Mouse (Mus musculus): ENCODE results near the gene Serpinb5. TPM values are rescaled to one million over a fixed set of nuclear protein-coding genes. Genes with fewer than 3 reads are reported as not detected.
"Not testable (repeated sequence)": the region's sequence is repeated elsewhere in the genome, so short reads cannot be mapped to it uniquely, and the experiment has no call there.

Serpinb5 gene
- total RNA-seq (2021): not detected

GRCm38 (mm10) chr1:106860847-106861246 lies at the start of gene Serpinb5:
Gene Serpinb5 (plus strand): TSS chr1:106861173.
- DNase-seq: no peak

- no peak for DNase-seq
Observed at GRCm38 (mm10) chr1:106814864-106815263, 46.1 kb upstream of the Serpinb5 start.

DNA sequence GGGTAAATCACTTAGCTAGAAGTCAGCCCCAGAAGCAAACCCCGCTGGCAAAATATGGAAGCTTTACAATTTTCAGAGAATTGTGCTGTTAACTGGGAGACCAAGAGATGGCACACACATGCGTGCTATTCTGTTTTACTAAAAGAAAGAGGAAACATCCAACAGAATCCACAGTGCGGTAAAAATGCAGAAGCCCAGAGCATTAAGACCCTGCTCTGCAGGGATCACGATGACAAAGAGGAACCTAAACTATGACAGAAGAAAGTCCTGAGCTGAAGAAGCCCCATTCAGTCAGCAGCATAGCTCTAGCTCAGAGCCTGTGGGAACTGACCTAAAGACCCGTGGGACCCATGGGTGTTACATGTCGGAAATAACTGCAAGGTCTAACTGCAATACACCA lies 45.7 kb upstream of the Serpinb5 start:
- DNase-seq: no peak

GRCm38 (mm10) chr1:106816766-106817165 lies 44.2 kb upstream of the Serpinb5 start:
- no peak for DNase-seq

- no peak for DNase-seq
Observed at GRCm38 (mm10) chr1:106818323-106818722, 42.6 kb upstream of the Serpinb5 start.

- DNase-seq: no peak
Observed at GRCm38 (mm10) chr1:106822297-106822696, 38.7 kb upstream of the Serpinb5 start.

- DNase-seq: no peak
Observed at GRCm38 (mm10) chr1:106828784-106829183, 32.2 kb upstream of the Serpinb5 start.

DNA sequence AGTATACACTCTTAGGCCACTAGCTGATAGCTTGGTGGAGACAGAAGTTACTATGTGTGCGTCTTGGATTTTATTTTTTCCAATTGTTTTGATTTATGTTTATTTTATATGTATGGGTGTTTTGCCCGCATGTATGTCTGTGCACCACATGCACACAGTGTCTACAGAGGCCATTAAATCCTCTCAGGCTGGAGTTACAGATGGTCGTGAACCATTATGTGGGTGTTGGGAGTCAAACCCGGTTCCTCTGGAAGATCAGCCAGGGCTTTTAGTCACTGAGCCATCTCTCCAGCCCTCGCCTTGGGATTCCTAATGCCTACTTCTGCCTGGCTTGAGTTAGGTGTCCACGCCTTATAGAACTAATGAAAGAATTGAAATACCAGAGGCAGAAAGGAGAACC lies 4.6 kb downstream of the Serpinb5 start:
- DNase-seq: no peak

DNA sequence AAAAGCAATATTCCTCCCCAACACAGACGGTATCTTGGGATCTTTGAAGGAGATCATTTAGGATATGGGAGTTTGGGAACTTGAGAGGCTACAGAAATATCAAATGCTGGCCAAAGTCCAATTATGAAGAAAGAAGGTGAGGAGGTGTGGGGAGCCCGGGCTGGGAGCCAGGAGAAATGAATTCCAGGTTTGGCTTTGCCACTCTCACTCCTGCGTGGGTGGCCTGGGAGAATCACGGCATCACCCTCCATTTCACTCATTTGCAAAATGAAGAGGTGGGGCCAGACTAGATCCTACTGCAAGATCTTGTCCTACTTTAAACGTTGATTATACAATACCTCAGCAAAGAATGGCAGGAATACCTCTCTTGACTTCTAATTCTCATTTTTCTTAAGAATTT lies 5.1 kb downstream of the Serpinb5 start:
- no peak for DNase-seq

GRCm38 (mm10) chr1:106866768-106867167 lies 5.8 kb downstream of the Serpinb5 start:
- no peak for DNase-seq

GRCm38 (mm10) chr1:106869986-106870385 lies 9.0 kb downstream of the Serpinb5 start:
- no peak for DNase-seq

- DNase-seq: no peak
Observed at GRCm38 (mm10) chr1:106875193-106875886, 14.4 kb downstream of the Serpinb5 start.

GRCm38 (mm10) chr1:106876147-106876546 lies 15.2 kb downstream of the Serpinb5 start:
- no peak for DNase-seq

DNA sequence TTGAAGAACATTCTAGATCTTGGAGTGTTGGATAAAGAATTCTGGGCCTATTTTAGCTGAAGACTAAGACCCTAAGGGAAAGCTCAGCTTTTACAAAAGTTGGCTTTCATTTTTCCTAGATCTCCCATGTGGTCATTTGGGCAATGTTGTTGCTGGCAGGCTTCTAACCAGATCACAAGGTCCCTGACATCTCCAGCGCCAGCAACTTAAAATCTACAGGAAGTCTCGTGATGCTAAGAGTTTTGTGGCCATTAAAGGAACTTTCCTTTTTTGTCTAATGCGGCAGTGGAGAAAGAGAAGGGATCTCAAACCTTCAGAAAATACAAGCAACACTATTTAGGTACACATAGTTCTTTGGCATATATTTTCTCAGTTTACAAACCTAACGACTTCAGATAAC lies 21.8 kb downstream of the Serpinb5 start:
- DNase-seq: no peak

- DNase-seq: no peak
Observed at GRCm38 (mm10) chr1:106883369-106883768, 22.4 kb downstream of the Serpinb5 start.

- DNase-seq: no peak
Observed at GRCm38 (mm10) chr1:106883812-106884211, 22.8 kb downstream of the Serpinb5 start.

GRCm38 (mm10) chr1:106895142-106895541 lies 34.2 kb downstream of the Serpinb5 start:
- not testable (repeated sequence) for DNase-seq

- DNase-seq: no peak
Observed at GRCm38 (mm10) chr1:106901406-106901805, 40.4 kb downstream of the Serpinb5 start.

GRCm38 (mm10) chr1:106931954-106932353 lies 71.0 kb downstream of the Serpinb5 start:
- no peak for DNase-seq

Other genes with a start within 250 kb of the Serpinb5 start
- gene Bcl2, start 146.9 kb upstream of the Serpinb5 start, total RNA-seq (2021): 1 to 10 TPM; 9.3 to 9.4 TPM
- gene Kdsr, start 101.4 kb upstream of the Serpinb5 start, total RNA-seq (2021): 10 to 100 TPM; 23.6 to 23.9 TPM
- gene Vps4b, start 64.4 kb upstream of the Serpinb5 start, total RNA-seq (2021): 10 to 100 TPM; 60.8 to 61.6 TPM
- not detected for gene Serpinb12, start 73.3 kb downstream of the Serpinb5 start, total RNA-seq (2021)
- gene Serpinb13, start 119.8 kb downstream of the Serpinb5 start, total RNA-seq (2021): not detected
- not detected for gene Serpinb3a, start 191.1 kb downstream of the Serpinb5 start, total RNA-seq (2021)
- not detected for gene Serpinb3d, start 222.3 kb downstream of the Serpinb5 start, total RNA-seq (2021)